Mouse (Mus musculus) CH12.LX (cell line): Measurements from ENCODE around the gene Tigd3. TPM values are rescaled to one million over a fixed set of nuclear protein-coding genes. Genes with fewer than 3 reads are reported as not detected.
A peak's percentile ranks its signal among the peaks of the same experiment; 100 is the strongest.

ENCODE experiments used
- DNase-seq: peaks from one replicate; pipeline ENCODE4 v3.0.0-alpha.2; 2013; ENCODE audit errors: extremely low read depth
- H3K27ac ChIP-seq: 2 replicates; pipeline ENCODE4 v1.5.1; 2012; ENCODE audit warnings: low read depth, mild to moderate bottlenecking, control low read depth, moderate library complexity; ENCODE audit not compliant: insufficient read depth
- H3K27me3 ChIP-seq: replicated peaks from 2 replicates; pipeline ENCODE3; 2012; ENCODE audit warnings: inconsistent platforms
- H3K36me3 ChIP-seq, 2 experiments: replicated peaks in 1 of 2; 2 replicates each; pipeline versions ENCODE3 to v1.6.1; 2012; ENCODE audit warnings: inconsistent platforms in 1 of 2, low read length in 1 of 2, mild to moderate bottlenecking in 1 of 2, mixed read lengths in 1 of 2, moderate library complexity in 1 of 2; ENCODE audit not compliant: control insufficient read depth in 1 of 2, insufficient read depth in 1 of 2
- H3K4me1 ChIP-seq, 2 experiments: 2 replicates each; pipeline ENCODE4 v1.6.1; 2012; ENCODE audit warnings: inconsistent platforms in 1 of 2, moderate library complexity in 1 of 2; ENCODE audit not compliant: insufficient read depth in 2 of 2, control insufficient read depth in 1 of 2
- H3K4me2 ChIP-seq: 2 replicates; pipeline ENCODE4 v1.6.1; 2012; ENCODE audit warnings: low read depth, mild to moderate bottlenecking, control low read depth; ENCODE audit not compliant: poor library complexity, insufficient read depth, severe bottlenecking
- H3K4me3 ChIP-seq, 3 experiments: fragments of 150-350 bp in 1 of 3; sonication (generic) in 1 of 3; replicated peaks in 1 of 3; 2 replicates each; pipeline versions ENCODE3 to v1.5.1; 2011 to 2012; ENCODE audit warnings: low read depth in 2 of 3, low read length in 2 of 3, mild to moderate bottlenecking in 2 of 3, moderate library complexity in 2 of 3, control low read depth in 1 of 3, improper control_type of control experiment in 1 of 3, inconsistent platforms in 1 of 3, mixed read lengths in 1 of 3; ENCODE audit not compliant: poor library complexity in 1 of 3
- H3K79me2 ChIP-seq: replicated peaks from 2 replicates; pipeline ENCODE4 v1.6.1; 2012; ENCODE audit warnings: mild to moderate bottlenecking, moderate library complexity; ENCODE audit not compliant: control insufficient read depth, poor library complexity, insufficient read depth, severe bottlenecking; ENCODE audit errors: extremely low read depth
- H3K9ac ChIP-seq: 2 replicates; pipeline ENCODE4 v1.6.1; 2012; ENCODE audit warnings: low read depth, mild to moderate bottlenecking, control low read depth, moderate library complexity; ENCODE audit not compliant: insufficient read depth
- H3K9me3 ChIP-seq: replicated peaks from 2 replicates; pipeline ENCODE3; 2012; ENCODE audit warnings: low read length, inconsistent platforms, mixed read lengths
- BHLHE40 ChIP-seq: IDR thresholded peaks from 2 replicates; pipeline ENCODE4 v1.6.1; 2011; ENCODE audit warnings: mild to moderate bottlenecking, low read depth, low read length, improper control_type of control experiment
- CHD1 ChIP-seq: IDR thresholded peaks from 2 replicates; pipeline ENCODE4 v1.6.1; 2012; ENCODE audit warnings: low read depth, low read length, improper control_type of control experiment, inconsistent platforms
- CHD2 ChIP-seq: IDR thresholded peaks from 2 replicates; pipeline ENCODE4 v1.6.1; 2011; ENCODE audit warnings: low read length, improper control_type of control experiment
- ELF1 ChIP-seq: IDR thresholded peaks from 2 replicates; pipeline ENCODE4 v1.6.1; 2014; ENCODE audit warnings: low read depth, mild to moderate bottlenecking, inconsistent platforms, low read length, improper control_type of control experiment
- EP300 ChIP-seq: IDR thresholded peaks from 2 replicates; pipeline ENCODE4 v1.6.1; 2011; ENCODE audit warnings: low read length, improper control_type of control experiment
- ETS1 ChIP-seq: conservative IDR thresholded peaks from 2 replicates; pipeline ENCODE4 v1.6.1; 2012; ENCODE audit warnings: low read depth, mild to moderate bottlenecking, inconsistent platforms, low read length, improper control_type of control experiment, moderate library complexity
- HCFC1 ChIP-seq: IDR thresholded peaks from 2 replicates; pipeline ENCODE4 v1.6.1; 2012; ENCODE audit warnings: low read depth, mild to moderate bottlenecking, inconsistent platforms, low read length, improper control_type of control experiment
- IRF4 ChIP-seq: IDR thresholded peaks from 2 replicates; pipeline ENCODE4 v1.6.1; 2014; ENCODE audit warnings: low read depth, mild to moderate bottlenecking, inconsistent platforms, low read length, improper control_type of control experiment
- JUN ChIP-seq: IDR thresholded peaks from 2 replicates; pipeline ENCODE4 v1.6.1; 2011; ENCODE audit warnings: low read depth, mild to moderate bottlenecking, low read length, improper control_type of control experiment, moderate library complexity; ENCODE audit not compliant: insufficient read depth
- MAFK ChIP-seq: IDR thresholded peaks from 2 replicates; pipeline ENCODE4 v1.6.1; 2011; ENCODE audit warnings: low read length, improper control_type of control experiment; ENCODE audit not compliant: insufficient replicate concordance
- MAX ChIP-seq: IDR thresholded peaks from 2 replicates; pipeline ENCODE4 v1.6.1; 2011; ENCODE audit warnings: low read length, improper control_type of control experiment
- MAZ ChIP-seq: IDR thresholded peaks from 2 replicates; pipeline ENCODE4 v1.6.1; 2012; ENCODE audit warnings: low read depth, mild to moderate bottlenecking, inconsistent platforms, low read length, improper control_type of control experiment, moderate library complexity
- MEF2A ChIP-seq: IDR thresholded peaks from 2 replicates; pipeline ENCODE4 v1.6.1; 2014; ENCODE audit warnings: low read depth, mild to moderate bottlenecking, inconsistent platforms, low read length, improper control_type of control experiment, borderline replicate concordance
- MXI1 ChIP-seq: IDR thresholded peaks from 2 replicates; pipeline ENCODE4 v1.6.1; 2011; ENCODE audit warnings: mild to moderate bottlenecking, low read depth, low read length, improper control_type of control experiment
- MYC ChIP-seq: IDR thresholded peaks from 2 replicates; pipeline ENCODE4 v1.6.1; 2011; ENCODE audit warnings: low read depth, mild to moderate bottlenecking, improper control_type of control experiment, low read length
- POLR2A ChIP-seq: IDR thresholded peaks from 2 replicates; pipeline ENCODE4 v1.6.1; 2011; ENCODE audit warnings: low read depth, mild to moderate bottlenecking, improper control_type of control experiment, low read length
- POLR2AphosphoS2 ChIP-seq: IDR thresholded peaks from 2 replicates; pipeline ENCODE4 v1.6.1; 2011; ENCODE audit warnings: low read depth, low read length, improper control_type of control experiment
- SIN3A ChIP-seq: IDR thresholded peaks from 2 replicates; pipeline ENCODE4 v1.6.1; 2012; ENCODE audit warnings: low read length, improper control_type of control experiment, inconsistent platforms
- TBP ChIP-seq: conservative IDR thresholded peaks from 2 replicates; pipeline ENCODE4 v1.6.1; 2011; ENCODE audit warnings: low read depth, low read length, improper control_type of control experiment
- TCF12 ChIP-seq: IDR thresholded peaks from 2 replicates; pipeline ENCODE4 v1.6.1; 2014; ENCODE audit warnings: low read depth, mild to moderate bottlenecking, inconsistent platforms, low read length, improper control_type of control experiment
- UBTF ChIP-seq: IDR thresholded peaks from 2 replicates; pipeline ENCODE4 v1.6.1; 2012; ENCODE audit warnings: low read depth, mild to moderate bottlenecking, inconsistent platforms, low read length, improper control_type of control experiment, moderate library complexity
- USF1 ChIP-seq: IDR thresholded peaks from 2 replicates; pipeline ENCODE4 v1.6.1; 2014; ENCODE audit warnings: low read depth, mild to moderate bottlenecking, inconsistent platforms, low read length, improper control_type of control experiment
- USF2 ChIP-seq: conservative IDR thresholded peaks from 2 replicates; pipeline ENCODE4 v1.6.1; 2011; ENCODE audit warnings: low read depth, low read length, improper control_type of control experiment
- ZKSCAN1 ChIP-seq: IDR thresholded peaks from 2 replicates; pipeline ENCODE4 v1.6.1; 2012; ENCODE audit warnings: low read depth, inconsistent platforms, low read length, improper control_type of control experiment, borderline replicate concordance
- ZMIZ1 ChIP-seq: IDR thresholded peaks from 2 replicates; pipeline ENCODE4 v1.6.1; 2012; ENCODE audit warnings: low read depth, mild to moderate bottlenecking, inconsistent platforms, low read length, improper control_type of control experiment
- ZNF384 ChIP-seq: IDR thresholded peaks from 2 replicates; pipeline ENCODE4 v1.6.1; 2012; ENCODE audit warnings: low read depth, low read length, improper control_type of control experiment, inconsistent platforms
- dilution Hi-C: fragments of 300-500 bp; cut with MboI; formaldehyde crosslinking; loops from 2 replicates; pipeline ENCODE4 v1.14.3; 2020; ENCODE audit warnings: low sequenced_read_pairs; ENCODE audit not compliant: extremely low pct_unique_long_range_greater_than_20kb, extremely low pct_ligation_motif_present
- in situ Hi-C: fragments of 300-500 bp; cut with MboI; formaldehyde crosslinking; loops from 3 replicates; pipeline ENCODE4 v1.14.3; 2019; ENCODE audit warnings: low sequenced_read_pairs, low pct_ligation_motif_present, low pct_unique_long_range_greater_than_20kb, mixed read lengths
- polyA plus RNA-seq: library from polyadenylated mRNA; unstranded; fragments of >175 nt; gene quantifications from 2 replicates; pipeline ENCODE4 v1.2.1, GENCODE M21; 2012; ENCODE audit warnings: low read depth; ENCODE audit not compliant: insufficient read length
- total RNA-seq, 2 experiments: library from RNA; depleted of rRNA; stranded (reverse); fragments of 300-350 nt in 1 of 2; fragments of >200 nt in 1 of 2; gene quantifications; 2 replicates each; pipeline ENCODE4 v1.2.3; 2012 to 2014

Gene Tigd3
- total and polyA plus RNA-seq, 3 experiments: 0.67 to 1.6 (median 1.4) TPM

DNA sequence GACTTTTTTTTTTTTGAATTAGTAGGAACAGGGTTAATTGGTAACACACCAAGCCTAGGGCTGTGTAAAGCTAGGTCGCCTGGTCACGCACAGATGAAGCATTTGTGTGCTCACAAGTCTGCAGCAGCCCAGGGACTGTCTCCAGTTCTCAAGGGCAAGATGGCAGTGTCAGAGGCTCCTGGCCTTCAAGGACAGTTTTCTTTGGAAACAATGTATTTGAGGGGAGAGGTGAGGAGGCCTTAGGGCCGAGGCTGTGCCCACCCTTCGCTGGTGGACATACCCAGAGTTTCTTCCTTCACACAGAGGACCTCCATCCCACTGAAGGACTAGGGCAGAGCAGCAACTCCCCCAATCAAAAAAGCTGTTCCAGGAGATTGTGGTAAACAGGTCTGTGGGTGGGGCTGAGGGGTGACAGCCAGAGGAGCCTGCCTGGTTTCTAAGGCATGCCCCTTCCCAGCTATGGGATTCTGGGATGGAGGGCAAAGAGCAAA, 46.6 kb downstream of the Tigd3 start:
- TF ChIP-seq MAX (no peak), ZKSCAN1 (no peak), CHD1 (peak; percentile 39; the same call in 1 of the 2 replicates), ELF1 (no peak), CHD2 (no peak), SIN3A (0 out of 2 replicates have a peak, but pooled peaks have one; percentile 11)
- peak; percentile 26 for DNase-seq
- Histone ChIP-seq H3K9ac (peak overlapping the region; percentile 89), H3K36me3 (peaks cover 20 to 28% of the 10 kb centered on the region in 2 experiments), H3K27me3 (no peaks in the 10 kb centered on the region), H3K4me2 (peak overlapping the region; percentile 59), H3K4me3 (peak overlapping the region in 2 of 3 experiments; percentile 35 to 59), H3K79me2 (peaks cover 32% of the 10 kb centered on the region), H3K4me1 (peaks cover 2 to 40% of the 10 kb centered on the region in 2 experiments; a peak in 3 of 4 replicates), H3K27ac (peak overlapping the region; percentile 96), H3K9me3 (no peaks in the 10 kb centered on the region)
- in situ Hi-C loops: loop anchor here (5.0 kb wide), 1 partner anchor 55 kb away; no protein-coding TSS in a partner anchor
- dilution Hi-C loops: no loop called here

DNA sequence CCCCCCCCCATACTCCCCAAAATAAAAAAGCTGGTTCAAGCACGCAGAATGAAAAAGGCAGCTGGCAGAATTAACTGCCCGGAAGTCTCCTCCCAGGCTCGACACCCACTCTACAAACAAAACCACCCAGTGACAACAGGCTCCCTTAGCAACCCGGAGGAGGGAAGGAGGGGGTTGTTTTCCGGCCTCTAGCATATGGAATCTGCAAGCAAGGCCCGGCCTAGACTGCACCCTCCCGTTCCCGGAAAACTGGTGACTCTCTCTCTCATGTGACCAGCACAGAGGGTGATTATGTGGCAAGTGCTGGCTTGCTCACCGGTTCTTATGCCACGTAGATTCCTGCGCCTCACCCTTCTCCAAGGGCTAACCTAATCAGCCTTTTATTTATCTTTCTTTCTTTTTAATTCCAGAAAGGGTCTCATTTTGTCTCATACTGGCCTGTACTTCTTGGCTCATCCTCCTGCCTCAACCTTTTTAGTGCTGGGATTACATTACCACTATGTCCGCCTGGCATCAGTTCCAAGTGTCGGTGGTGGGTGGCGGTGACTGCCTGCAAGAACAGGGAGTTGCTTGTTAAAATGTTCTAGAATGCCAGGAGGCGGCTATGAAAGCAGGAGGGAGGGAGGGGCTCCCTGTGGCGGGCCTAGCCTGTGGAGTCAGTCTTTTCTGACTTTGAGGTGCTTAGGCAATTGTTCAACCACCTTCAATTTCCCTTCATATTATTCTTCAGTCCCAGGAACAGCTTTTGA, 47.2 kb downstream of the Tigd3 start:
- Histone ChIP-seq H3K4me3 (peak overlapping the region; percentile 35 to 59 (median 49)), H3K4me1 (peaks cover 2 to 45% of the 10 kb centered on the region in 2 experiments; a peak in 3 of 4 replicates)

More for the DNA sequence above, 47.2 kb downstream of the Tigd3 start:
- H3K27ac ChIP-seq: peak overlapping the region; percentile 96
- H3K79me2 ChIP-seq: peaks cover 39% of the 10 kb centered on the region
- peak overlapping the region; percentile 89 for H3K9ac ChIP-seq
- DNase-seq: peak; percentile 86
- no peaks in the 10 kb centered on the region for H3K9me3 ChIP-seq
- in situ Hi-C loops (loop anchor here (5.0 kb wide), 1 partner anchor 54 kb away; no protein-coding TSS in a partner anchor), dilution Hi-C loops (no loop called here)
- TF ChIP-seq ZMIZ1 (peak; percentile 36), USF2 (peak; percentile 41), ZNF384 (no peak), EP300 (peak; percentile 57), MAX (no peak; the same call in 1 of the 2 replicates), ZKSCAN1 (no peak), ELF1 (peak; percentile 76), TCF12 (peak; percentile 81), POLR2AphosphoS2 (no peak), SIN3A (peak; percentile 72; the same call in 1 of the 2 replicates), POLR2A (peak; percentile 55; the same call in 1 of the 2 replicates), MEF2A (0 out of 2 replicates have a peak, but pooled peaks have one; percentile 49), IRF4 (peak; percentile 71; the same call in 1 of the 2 replicates), USF1 (peak; percentile 74), MAFK (no peak; the same call in 1 of the 2 replicates), CHD2 (0 out of 2 replicates have a peak, but pooled peaks have one; percentile 48), JUN (no peak), CHD1 (peak; percentile 98), MAZ (peak; percentile 80), TBP (peak; percentile 53; the same call in 1 of the 2 replicates), UBTF (0 out of 2 replicates have a peak, but pooled peaks have one; percentile 22), HCFC1 (peak; percentile 29), MYC (peak; percentile 66; the same call in 1 of the 2 replicates), BHLHE40 (peak; percentile 98), ETS1 (peak; percentile 89), MXI1 (peak; percentile 71; the same call in 1 of the 2 replicates)
- peaks cover 14 to 25% of the 10 kb centered on the region in 2 experiments for H3K36me3 ChIP-seq
- peak overlapping the region; percentile 59 for H3K4me2 ChIP-seq
- no peaks in the 10 kb centered on the region for H3K27me3 ChIP-seq
